Mouse (Mus musculus): ENCODE results near the gene Ntrk3. TPM values are rescaled to one million over a fixed set of nuclear protein-coding genes. Genes with fewer than 3 reads are reported as not detected.

Gene Ntrk3
- polyA plus RNA-seq, 1 experiment from 2014 or later, result 3.5 TPM

GRCm38 (mm10) chr7:78129966-78130365 is 607.8 kb downstream of the Ntrk3 start:
- Histone ChIP-seq H3K27me3 (ENCODE audit: control insufficient read depth, insufficient read depth, low read length) (no peaks in the 10 kb centered on the region), H3K4me2 (ENCODE audit: low read depth, low read length) (no peak overlapping the region), H3K4me1 (ENCODE audit: control insufficient read depth, insufficient read depth, low read length) (no peaks in the 10 kb centered on the region), H3K9ac (ENCODE audit: low read length) (no peak overlapping the region), H3K9me3 (replicated peaks; ENCODE audit: control insufficient read depth, low read length) (no peaks in the 10 kb centered on the region), H3K27ac (ENCODE audit: low read length) (no peak overlapping the region), H3K4me3 (replicated peaks; ENCODE audit: low read length) (no peak overlapping the region), H3K36me3 (ENCODE audit: control insufficient read depth, insufficient read depth, low read length) (no peaks in the 10 kb centered on the region)
- ATAC-seq (ENCODE audit: insufficient read depth, low FRiP score), result no peak
- WGBS, result 77% methylated on average over 1 of the region's 1 CpGs

Other genes with a start within 250 kb of the Ntrk3 start
- 64.0 and 65.6 TPM in 2 replicates for gene Mrps11, start 45.1 kb upstream of the Ntrk3 start, polyA plus RNA-seq (2015; fragmentation: Nextera tagmentation; extraction: Ambion mirVana)
- 54.7 and 63.2 TPM in 2 replicates for gene Mrpl46, start 45.5 kb upstream of the Ntrk3 start, polyA plus RNA-seq (2015; fragmentation: Nextera tagmentation; extraction: Ambion mirVana)
- gene Det1, start 109.3 kb upstream of the Ntrk3 start, polyA plus RNA-seq (2015; fragmentation: Nextera tagmentation; extraction: Ambion mirVana), result 14.7 and 16.4 TPM in 2 replicates
- gene Aen, start 157.8 kb upstream of the Ntrk3 start, polyA plus RNA-seq (2015; fragmentation: Nextera tagmentation; extraction: Ambion mirVana), result 35.9 and 38.4 TPM in 2 replicates
- 22.4 and 24.3 TPM in 2 replicates for gene Isg20, start 175.4 kb upstream of the Ntrk3 start, polyA plus RNA-seq (2015; fragmentation: Nextera tagmentation; extraction: Ambion mirVana)

All from stomach, embryonic 16.5 days (tissue).